Mouse (Mus musculus): ENCODE data around the gene Ier5l.
A peak's percentile ranks its signal among the peaks of the same experiment; 100 is the strongest.

The Ier5l gene

DNA sequence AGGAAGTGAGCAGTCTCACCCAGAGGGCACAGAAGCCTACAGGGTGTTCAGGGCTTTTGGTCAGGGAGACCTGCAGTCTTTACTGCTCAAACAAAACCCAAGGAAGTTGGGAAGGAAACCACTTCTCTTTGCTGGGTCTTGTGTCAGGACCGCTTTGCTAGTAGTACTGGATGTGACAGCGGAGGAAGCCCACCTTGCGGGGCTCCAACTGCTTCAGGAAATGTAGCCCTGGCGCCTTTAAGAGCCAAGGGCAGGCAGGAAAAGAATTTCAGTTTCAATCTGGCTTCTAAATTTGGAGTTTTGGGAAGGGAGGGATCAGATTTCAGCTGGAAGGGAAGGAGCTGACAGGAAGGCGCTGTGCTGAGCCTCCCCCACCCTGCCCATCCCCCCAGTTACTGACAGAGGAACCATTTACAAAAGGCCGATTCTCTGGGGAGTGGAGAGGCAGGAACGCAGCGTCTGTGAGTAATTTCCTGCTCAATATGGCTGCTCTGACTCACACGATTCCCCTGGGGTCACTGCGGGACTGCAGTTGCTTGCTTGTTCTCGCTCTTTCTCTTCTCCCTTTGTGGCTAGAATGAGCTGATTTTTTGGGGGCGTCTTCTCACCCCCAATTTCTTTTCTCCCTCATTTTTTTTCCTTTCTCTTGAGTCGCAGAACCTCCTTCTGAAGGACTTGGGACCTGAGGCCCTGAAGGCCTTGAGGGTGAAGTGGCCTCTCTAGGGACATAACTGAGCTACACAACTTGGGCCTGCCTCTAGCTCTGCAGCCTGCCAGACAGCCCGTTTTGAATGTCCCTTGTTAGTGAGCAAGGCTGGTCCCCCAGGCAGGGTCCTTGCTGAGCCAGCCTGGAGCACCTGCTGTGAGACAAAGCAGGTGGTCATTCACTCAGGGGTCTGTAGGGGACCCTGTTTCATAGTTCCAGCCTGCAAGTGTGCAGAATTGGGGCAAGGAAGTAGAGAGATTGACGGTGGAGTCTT, 32.2 kb downstream of the Ier5l start:
- peak; percentile 53 to 81 for DNase-seq (ENCODE audit: low spot score in 2 of 2)

DNA sequence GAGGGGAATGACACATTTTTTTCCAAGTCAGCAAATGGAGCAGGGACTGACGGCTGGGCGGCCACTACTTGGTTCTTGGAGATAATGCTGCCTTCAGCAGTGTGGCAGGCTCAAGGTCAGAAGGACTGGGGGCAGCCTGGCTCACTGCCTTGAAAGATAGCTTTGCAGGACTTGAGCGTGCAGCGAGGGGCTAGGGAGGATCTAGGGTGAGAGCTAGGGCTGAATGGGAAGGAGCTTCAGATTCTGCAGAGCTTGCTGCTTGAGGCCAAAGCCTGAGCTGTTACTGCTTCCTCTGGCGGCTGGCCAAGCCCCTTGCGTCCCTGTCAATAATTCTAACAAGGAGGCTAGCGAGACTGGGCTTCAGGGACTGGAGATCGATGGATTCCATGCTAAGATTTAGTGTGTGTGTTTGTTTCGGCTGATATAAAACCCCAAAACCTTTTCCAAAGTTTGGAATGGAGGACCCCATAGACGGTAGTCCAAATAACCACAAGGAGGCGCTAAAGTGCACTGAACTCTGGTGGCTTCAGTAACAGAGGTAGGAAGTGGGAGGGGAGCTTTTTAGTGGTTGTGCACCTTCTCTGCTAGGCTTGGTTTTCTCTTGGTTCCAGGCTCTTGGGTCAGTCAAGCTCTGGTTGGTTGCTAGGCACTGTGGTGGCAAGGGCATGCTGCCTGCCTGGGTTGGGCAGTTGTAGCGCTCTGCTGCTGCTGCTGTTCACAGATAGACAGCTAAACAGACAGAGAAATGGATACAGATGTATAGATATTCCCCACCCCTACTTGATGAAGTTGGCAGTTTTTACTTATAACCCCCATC, 33.1 kb downstream of the Ier5l start:
- peak; percentile 55 to 59 for DNase-seq (ENCODE audit: low spot score in 2 of 2)

DNA sequence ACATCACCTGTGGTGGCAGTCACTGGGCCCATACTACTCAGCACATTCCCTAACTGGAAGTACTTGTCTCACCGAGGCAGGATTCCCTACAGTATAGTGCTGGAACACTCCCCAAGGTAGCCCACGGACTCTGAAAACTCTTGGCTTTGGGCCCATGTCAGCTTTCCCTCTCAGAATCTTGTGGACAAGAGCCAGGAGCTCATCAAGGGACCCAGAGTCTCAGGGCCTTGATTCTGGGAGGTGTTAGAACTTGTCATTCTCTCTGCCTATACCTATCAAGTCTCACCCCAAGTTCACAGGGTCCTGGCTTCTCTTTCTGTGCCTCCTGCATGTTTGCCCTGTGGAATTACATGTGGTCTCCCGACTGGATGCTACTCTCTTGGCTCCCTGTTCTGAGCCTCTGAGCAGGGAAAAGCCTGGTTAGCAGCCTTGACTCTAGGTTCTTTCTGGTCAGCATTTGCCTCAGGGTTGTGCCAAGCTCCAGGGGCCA, 33.8 kb downstream of the Ier5l start:
- no peak for DNase-seq (ENCODE audit: low spot score in 2 of 2)

DNA sequence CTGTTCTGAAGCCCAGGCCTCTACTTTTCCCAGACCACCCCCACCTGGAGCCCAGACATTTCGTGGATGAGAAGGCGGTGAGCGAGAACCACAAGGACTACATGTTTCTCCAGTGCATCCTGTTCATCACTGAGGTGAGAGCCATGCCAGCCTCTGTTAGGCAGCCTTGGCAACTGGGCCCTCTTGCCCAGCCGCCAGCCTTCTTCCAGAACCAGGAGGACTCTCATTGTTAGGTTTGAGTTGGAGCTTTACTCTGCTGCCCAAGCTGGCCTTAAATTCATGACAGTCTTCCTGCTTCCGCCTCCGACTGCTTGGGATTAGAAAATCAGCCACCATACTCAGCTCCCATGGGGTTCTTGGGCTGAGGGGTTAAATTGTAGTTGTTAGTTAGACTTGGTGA, 34.4 kb downstream of the Ier5l start:
- DNase-seq (ENCODE audit: low spot score in 2 of 2), result no peak

DNA sequence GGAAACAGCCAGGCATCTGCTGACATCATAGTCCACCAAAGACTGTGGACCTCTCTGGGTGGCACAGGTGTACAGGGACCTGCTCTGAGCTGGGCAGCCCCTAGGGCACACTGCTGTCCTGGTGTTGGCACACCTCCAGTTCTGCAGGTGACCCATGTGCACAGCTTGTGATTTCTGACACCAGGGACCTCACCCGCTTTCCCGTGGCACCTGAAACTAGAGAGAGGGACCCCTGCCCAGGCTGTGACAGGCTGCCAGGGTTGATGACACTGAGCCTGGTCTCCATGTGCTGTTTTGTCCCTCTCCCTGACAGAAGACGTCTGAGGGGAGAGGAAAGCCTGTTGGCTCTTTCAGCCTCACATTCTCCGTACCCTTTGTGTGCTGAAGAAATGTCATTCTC, 36.2 kb downstream of the Ier5l start:
- no peak for DNase-seq (ENCODE audit: low spot score in 2 of 2)

DNA sequence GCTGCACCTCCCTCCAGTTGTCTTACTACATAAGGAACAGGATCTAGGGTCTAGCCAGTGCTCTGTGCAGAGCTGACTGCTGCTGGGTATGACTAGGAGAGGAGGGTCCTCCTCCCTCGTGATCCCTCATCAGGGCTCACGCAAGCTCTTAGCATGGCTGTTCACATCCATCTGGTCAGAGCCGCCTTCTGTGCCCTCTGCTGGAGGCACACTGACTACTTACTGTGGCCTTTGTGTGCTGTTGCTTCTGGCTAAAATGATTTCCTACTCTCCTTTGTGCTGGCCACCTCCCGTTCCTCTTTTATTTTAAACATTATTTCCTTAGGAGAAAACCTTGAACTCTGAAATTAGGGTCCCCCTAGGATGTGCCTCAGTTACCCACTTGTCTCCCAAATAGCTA, 37.2 kb downstream of the Ier5l start:
- no peak for DNase-seq (ENCODE audit: low spot score in 2 of 2)

DNA sequence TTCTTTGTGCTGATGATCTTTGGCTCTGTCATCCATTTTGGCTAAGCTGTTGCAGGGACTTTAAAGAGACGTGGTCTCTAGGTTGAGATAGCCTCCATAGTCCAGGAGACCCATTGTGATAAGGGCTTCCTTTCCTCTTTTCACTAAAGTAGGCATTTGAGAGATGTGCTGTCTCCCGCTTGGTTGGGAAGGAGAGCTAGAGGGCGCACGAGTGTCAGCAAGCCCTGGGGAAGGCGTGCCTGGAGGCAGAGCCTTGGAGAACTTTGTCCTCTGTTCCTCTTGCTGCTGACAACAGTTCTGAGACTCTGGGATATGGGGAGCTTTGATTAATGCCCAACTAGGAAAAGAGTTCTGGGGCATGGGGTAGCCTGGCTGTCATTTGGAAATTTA, 37.9 kb downstream of the Ier5l start:
- DNase-seq (ENCODE audit: low spot score in 2 of 2), result no peak

DNA sequence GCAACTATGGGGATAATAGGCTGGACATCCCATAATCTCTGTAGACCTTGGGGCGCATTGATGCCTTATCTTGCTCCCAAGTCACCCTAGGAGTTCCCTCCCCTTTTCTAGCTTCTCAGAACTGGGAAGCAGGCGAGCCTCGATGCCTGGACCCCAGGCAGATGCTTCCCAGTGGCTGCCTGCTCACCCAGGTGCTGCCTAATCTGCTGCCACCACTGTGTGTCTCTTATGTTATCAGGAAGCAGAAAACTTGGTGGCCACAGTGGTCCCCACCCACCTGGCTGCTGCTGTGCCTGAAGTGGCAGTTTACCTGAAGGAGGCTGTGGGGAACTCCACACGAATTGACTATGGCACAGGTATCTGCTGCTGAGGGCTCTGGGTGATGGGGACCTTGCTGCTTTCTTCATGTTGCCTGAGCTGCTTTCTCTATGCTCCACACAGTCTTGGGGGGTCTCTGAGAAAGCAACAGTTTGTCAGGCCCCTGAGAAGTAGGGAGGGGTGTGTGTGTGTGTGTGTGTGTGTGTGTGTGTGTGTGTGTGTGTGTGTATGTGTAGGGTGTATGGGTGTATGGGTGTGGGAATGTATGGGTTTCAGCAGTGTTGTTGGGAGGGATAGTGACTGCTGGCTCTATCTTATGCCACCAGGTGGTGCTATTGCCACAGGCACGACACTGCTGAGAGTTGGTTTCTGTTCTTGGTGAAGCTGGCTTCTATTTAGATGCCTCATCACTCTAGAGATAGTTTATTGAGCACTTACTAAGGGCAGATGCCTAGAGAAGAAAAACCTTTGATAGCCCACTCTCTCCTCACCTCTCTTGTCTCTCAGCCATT, 38.5 kb downstream of the Ier5l start:
- peak in 1 of 2 experiments; percentile 55 for DNase-seq (ENCODE audit: low spot score in 2 of 2)

DNA sequence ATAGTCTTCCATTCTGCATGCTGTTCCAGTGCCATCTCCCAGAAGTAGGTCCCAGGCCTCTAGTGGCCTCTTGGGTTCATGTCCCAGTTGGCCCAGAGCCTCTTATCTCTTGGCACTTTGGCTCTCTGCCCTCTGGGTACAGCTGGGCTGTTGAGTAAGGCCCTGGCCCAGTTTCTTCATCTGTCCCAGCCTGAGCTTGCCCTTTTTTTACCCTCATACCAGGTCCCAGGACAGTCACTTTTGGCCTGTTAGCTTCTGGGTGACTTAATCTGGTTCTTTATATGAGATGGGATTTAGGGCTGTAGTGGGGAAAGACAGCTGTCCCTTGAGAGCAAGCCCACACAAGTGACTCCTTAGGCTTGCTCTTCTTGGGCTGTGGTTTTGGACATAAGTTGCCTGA, 44.9 kb downstream of the Ier5l start:
- DNase-seq (ENCODE audit: low spot score in 2 of 2), result no peak

Data from urinary bladder, adult 18-20 months (tissue).